Mouse (Mus musculus) liver, adult 2 months (tissue): ENCODE measurements around the gene Lcn8. TPM values are rescaled to one million over a fixed set of nuclear protein-coding genes. Genes with fewer than 3 reads are reported as not detected.

ENCODE experiments used
- DNase-seq: peaks from one replicate; pipeline ENCODE4 v3.0.0-alpha.2; 2011; ENCODE audit warnings: low read depth, low spot score; ENCODE audit errors: extremely low read depth
- H3K27ac ChIP-seq: fragments of 200-500 bp; replicated peaks from 2 replicates; pipeline ENCODE4 v1.5.1; 2012; ENCODE audit warnings: low read depth, mild to moderate bottlenecking, control low read depth, inconsistent platforms, low read length; ENCODE audit not compliant: insufficient read depth
- H3K27me3 ChIP-seq: fragments of 200-500 bp; 2 replicates; pipeline ENCODE4 v1.6.1; 2012; ENCODE audit warnings: mild to moderate bottlenecking, moderate library complexity, low read length, inconsistent platforms; ENCODE audit not compliant: control insufficient read depth, insufficient read depth
- H3K36me3 ChIP-seq: fragments of 200-500 bp; 2 replicates; pipeline ENCODE4 v1.6.1; 2012; ENCODE audit warnings: low read length, inconsistent platforms; ENCODE audit not compliant: control insufficient read depth, insufficient read depth
- H3K4me1 ChIP-seq: fragments of 200-500 bp; 2 replicates; pipeline ENCODE4 v1.6.1; 2011; ENCODE audit warnings: low read length; ENCODE audit not compliant: control insufficient read depth, insufficient read depth
- H3K4me3 ChIP-seq: fragments of 200-500 bp; 2 replicates; pipeline ENCODE4 v1.5.1; 2011; ENCODE audit warnings: low read depth, mild to moderate bottlenecking, control low read depth, low read length, moderate library complexity; ENCODE audit not compliant: insufficient read depth
- H3K79me2 ChIP-seq: fragments of 200-500 bp; 2 replicates; pipeline ENCODE4 v1.6.1; 2012; ENCODE audit warnings: inconsistent platforms, mild to moderate bottlenecking, low read length, moderate library complexity; ENCODE audit not compliant: control insufficient read depth, insufficient read depth
- H3K9ac ChIP-seq: fragments of 200-500 bp; 2 replicates; pipeline ENCODE4 v1.6.1; 2012; ENCODE audit warnings: low read depth, mild to moderate bottlenecking, control low read depth, inconsistent platforms, low read length
- CTCF ChIP-seq: fragments of 200-500 bp; IDR thresholded peaks from 2 replicates; pipeline ENCODE4 v1.5.1; 2011; ENCODE audit warnings: low read depth, low read length, control low read depth
- POLR2A ChIP-seq: fragments of 200-500 bp; IDR thresholded peaks from 2 replicates; pipeline ENCODE4 v1.6.1; 2011; ENCODE audit warnings: low read length, control low read depth; ENCODE audit not compliant: insufficient read depth; ENCODE audit errors: extremely low read depth
- WGBS: fragments of 180-500 bp; shearing (Covaris S2); methylation state at CpG from one replicate; pipeline ENCODE4 v1.1.7; 2018; 5-methylcytosine and 5-hydroxymethylcytosine counted together
- polyA plus RNA-seq: library from polyadenylated mRNA; depleted of rRNA; stranded (reverse); fragments of >200 nt; gene quantifications from 2 replicates; pipeline ENCODE4 v1.2.3, GENCODE M21; 2012
- total RNA-seq: library from RNA; depleted of rRNA; stranded (reverse); fragments of >200 nt; gene quantifications from 2 replicates; pipeline ENCODE4 v1.2.3, GENCODE M21; 2014

The Lcn8 gene
- total and polyA plus RNA-seq, 2 experiments, result not detected

DNA sequence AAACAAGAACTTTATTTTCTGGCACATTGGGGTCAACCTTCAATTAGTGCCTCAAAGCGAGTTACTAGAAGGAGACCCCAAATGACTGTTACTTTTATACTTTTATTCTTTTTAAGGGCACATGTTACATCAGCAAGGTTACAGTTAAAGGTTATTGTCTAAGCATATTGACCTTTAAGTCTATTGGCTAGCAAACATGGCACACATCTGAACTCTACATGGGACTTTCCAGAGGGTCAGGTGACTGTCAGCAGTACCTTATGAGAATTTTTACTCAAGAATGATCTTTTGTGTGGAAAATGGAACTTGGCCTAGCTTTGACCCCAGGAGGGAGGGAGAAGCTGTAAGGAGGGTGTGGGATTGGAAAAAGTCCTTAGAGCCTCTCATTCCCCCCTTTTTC lies 13.6 kb downstream of the Lcn8 start:
- 71% methylated on average over 1 of the region's 1 CpGs for WGBS
- no peak overlapping the region for H3K27ac ChIP-seq
- no peaks in the 10 kb centered on the region for H3K27me3 ChIP-seq
- no peak for DNase-seq
- H3K79me2 ChIP-seq, result no peaks in the 10 kb centered on the region
- H3K4me3 ChIP-seq, result no peak overlapping the region
- no peak overlapping the region for H3K9ac ChIP-seq
- peaks cover 3% of the 10 kb centered on the region; the same call in 1 of the 2 replicates for H3K4me1 ChIP-seq
- H3K36me3 ChIP-seq, result no peaks in the 10 kb centered on the region
- no peak for TF ChIP-seq POLR2A
- TF ChIP-seq CTCF, result no peak

DNA sequence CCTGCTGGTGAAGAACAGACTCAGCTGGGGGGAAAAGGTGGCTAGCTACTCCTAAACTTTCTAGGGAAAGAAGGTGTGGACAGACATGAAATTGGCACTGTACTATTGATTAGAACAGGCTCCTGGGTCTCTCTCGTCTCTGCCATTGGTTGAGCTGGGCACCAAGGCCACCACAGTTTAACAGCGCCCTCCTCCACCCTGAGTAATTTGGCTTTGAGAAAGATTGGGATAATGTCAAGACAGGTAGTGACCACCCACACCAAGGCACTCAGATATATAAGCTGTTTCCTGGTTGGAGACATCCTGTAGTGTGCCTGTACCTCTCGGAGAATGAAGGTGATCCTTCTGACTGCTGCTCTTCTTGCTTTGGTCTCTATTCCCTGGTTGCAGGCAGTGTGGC lies 23.6 kb downstream of the Lcn8 start, which contains the start of gene Lcn6:
Gene Lcn6 (plus strand): TSS at position 301 of the 400 bp plus-strand sequence.
- 86% methylated on average over 3 of the region's 3 CpGs for WGBS
- TF ChIP-seq CTCF (no peak), POLR2A (no peak)
- Histone ChIP-seq H3K36me3 (no peaks in the 10 kb centered on the region), H3K27ac (no peak within 1 kb of the TSS), H3K79me2 (no peaks in the 10 kb centered on the region), H3K4me3 (no peak within 1 kb of the TSS), H3K9ac (no peak within 1 kb of the TSS), H3K27me3 (no peaks in the 10 kb centered on the region), H3K4me1 (no peaks in the 10 kb centered on the region)
- DNase-seq, result no peak

DNA sequence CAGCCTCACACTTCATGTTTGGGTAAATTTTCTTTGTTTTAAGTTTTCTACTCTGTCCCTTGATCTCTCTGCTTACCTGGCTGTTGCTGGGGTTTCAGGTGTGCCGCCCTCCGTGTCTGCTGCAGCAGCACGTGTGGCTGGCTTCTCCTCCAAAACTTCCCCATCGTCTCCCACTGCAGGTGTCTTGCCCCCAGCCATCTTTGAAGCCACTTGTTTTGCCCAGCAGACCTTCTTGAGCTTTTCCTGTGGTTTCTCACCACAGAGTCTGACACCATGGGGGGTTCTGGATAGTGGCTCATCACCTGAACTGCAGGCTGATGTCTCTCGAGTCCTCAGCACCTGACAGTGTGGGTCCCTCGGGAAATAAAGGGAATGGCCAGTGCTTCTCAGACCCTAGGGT lies 26.6 kb downstream of the Lcn8 start:
- no peak for DNase-seq
- Histone ChIP-seq H3K4me1 (no peaks in the 10 kb centered on the region), H3K79me2 (no peaks in the 10 kb centered on the region), H3K9ac (no peak overlapping the region), H3K4me3 (no peak overlapping the region), H3K27ac (no peak overlapping the region), H3K36me3 (no peaks in the 10 kb centered on the region), H3K27me3 (no peaks in the 10 kb centered on the region)
- TF ChIP-seq CTCF (no peak), POLR2A (no peak)
- WGBS, result 76% methylated on average over 6 of the region's 6 CpGs

DNA sequence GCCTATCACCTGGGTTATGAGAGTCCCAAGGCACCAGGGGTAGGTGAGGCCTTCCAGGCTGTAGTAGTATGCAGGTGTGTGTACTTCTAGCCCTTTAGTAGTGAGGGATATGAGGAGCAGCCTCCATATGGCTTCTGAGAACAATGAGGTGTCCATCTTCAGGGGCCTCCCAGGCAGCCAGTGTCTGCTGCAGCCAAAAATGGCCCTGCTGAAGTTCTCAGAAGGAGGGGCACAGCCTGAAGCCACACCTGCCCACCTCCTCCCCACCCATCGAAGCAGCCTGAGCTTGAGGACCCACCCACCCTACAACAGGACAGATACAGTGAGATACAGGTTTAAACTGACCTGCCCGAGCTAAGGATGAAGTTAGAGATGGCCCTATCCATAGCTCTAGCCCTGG lies 29.5 kb downstream of the Lcn8 start, which contains the start of gene Lcn10:
Gene Lcn10 (plus strand): TSS at position 301 of the 400 bp plus-strand sequence.
- Histone ChIP-seq H3K79me2 (no peaks in the 10 kb centered on the region), H3K4me3 (no peak within 1 kb of the TSS), H3K9ac (no peak within 1 kb of the TSS), H3K4me1 (no peaks in the 10 kb centered on the region), H3K36me3 (no peaks in the 10 kb centered on the region), H3K27ac (no peak within 1 kb of the TSS), H3K27me3 (no peaks in the 10 kb centered on the region)
- TF ChIP-seq POLR2A (no peak), CTCF (no peak)
- DNase-seq, result no peak
- 61% methylated on average over 2 of the region's 2 CpGs for WGBS

DNA sequence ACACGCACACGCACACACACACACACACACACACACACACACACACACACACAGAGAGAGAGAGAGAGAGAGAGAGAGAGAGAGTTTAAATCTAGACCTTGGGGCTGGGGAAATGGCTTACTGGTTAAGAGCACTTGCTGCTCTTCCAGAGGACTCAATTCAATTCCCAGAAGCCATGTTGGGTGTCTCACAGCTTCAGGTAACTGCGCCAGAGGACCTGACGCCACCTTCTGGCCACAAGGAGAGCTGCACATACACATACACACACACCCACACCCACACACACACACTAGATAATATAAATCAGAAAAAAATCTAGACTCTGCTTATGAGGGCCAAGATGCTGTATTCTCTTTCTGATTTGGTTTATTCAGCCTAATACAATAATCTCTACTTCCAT lies 34.0 kb downstream of the Lcn8 start:
- Histone ChIP-seq H3K4me3 (no peak overlapping the region), H3K36me3 (no peaks in the 10 kb centered on the region), H3K79me2 (no peaks in the 10 kb centered on the region), H3K27me3 (no peaks in the 10 kb centered on the region), H3K27ac (no peak overlapping the region), H3K4me1 (no peaks in the 10 kb centered on the region), H3K9ac (no peak overlapping the region)
- no peak for TF ChIP-seq CTCF
- TF ChIP-seq POLR2A, result no peak
- DNase-seq, result no peak
- WGBS, result 77% methylated on average over 4 of the region's 4 CpGs

DNA sequence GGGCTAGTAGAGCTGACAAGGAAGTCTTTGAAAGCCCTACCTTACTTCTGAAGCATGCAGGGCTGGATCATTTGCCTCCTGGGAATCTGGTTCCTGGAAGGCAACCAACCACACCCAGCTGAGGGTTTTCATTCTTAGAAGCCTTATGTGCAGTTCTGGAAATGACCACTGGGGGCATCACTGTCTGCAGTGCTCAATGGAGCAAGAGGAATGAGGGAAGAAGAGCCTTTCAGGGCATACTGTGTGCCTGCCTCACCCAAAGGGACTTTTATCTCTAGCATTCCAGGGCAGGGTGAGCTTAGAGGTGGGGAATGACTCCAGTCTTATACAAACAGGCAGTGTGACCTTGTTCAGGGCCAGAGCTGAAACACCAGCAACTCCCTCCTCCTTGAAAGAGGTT lies 41.7 kb downstream of the Lcn8 start:
- DNase-seq, result peak; percentile 41
- TF ChIP-seq CTCF (peak; percentile 62; the same call in 1 of the 2 replicates), POLR2A (no peak)

More for the DNA sequence above, 41.7 kb downstream of the Lcn8 start:
- Histone ChIP-seq H3K36me3 (no peaks in the 10 kb centered on the region), H3K79me2 (no peaks in the 10 kb centered on the region), H3K27me3 (no peaks in the 10 kb centered on the region), H3K4me3 (no peak overlapping the region), H3K27ac (no peak overlapping the region), H3K9ac (no peak overlapping the region), H3K4me1 (no peaks in the 10 kb centered on the region)
